Mouse (Mus musculus) ES-Bruce4 (cell line): ENCODE measurements around the gene S100pbp.

Source experiments
- CTCF ChIP-seq: IDR thresholded peaks from one replicate; pipeline ENCODE4 v1.8.1; 2011; ENCODE audit warnings: low read depth, low read length
- EP300 ChIP-seq: IDR thresholded peaks from 2 replicates; pipeline ENCODE4 v1.6.1; 2011; ENCODE audit warnings: low read depth, low read length; ENCODE audit not compliant: insufficient read depth

- TF ChIP-seq CTCF (no peak), EP300 (no peak)
These were observed 21.9 kb upstream of the S100pbp start for GRCm38 (mm10) chr4:129211461-129211860.
